Mouse (Mus musculus) thymus, postnatal 0 days (tissue): ENCODE data around the gene Olfr1309. TPM values are rescaled to one million over a fixed set of nuclear protein-coding genes. Genes with fewer than 3 reads are reported as not detected.
"Not testable (repeated sequence)": the region's sequence is repeated elsewhere in the genome, so short reads cannot be mapped to it uniquely, and the experiment has no call there.

Source experiments
- DNase-seq: peaks from one replicate; pipeline ENCODE4 v3.0.0-alpha.2; 2015; ENCODE audit warnings: low spot score
- polyA plus RNA-seq: library from polyadenylated mRNA; unstranded; fragments of >200 nt; fragmentation: Nextera tagmentation; extraction: Ambion mirVana; gene quantifications from 2 replicates; pipeline ENCODE4 v1.2.1, GENCODE M21; 2015

The Olfr1309 gene
- not detected in 2 replicates for polyA plus RNA-seq

- no peak for DNase-seq
These were observed at the start of gene Olfr1309 for GRCm38 (mm10) chr2:111990181-111990580. Gene Olfr1309, minus strand, starts transcription at chr2:111990281.

- DNase-seq: not testable (repeated sequence)
These were observed 36.9 kb upstream of the Olfr1309 start for GRCm38 (mm10) chr2:112026971-112027370.

GRCm38 (mm10) chr2:112024312-112024711 is 34.2 kb upstream of the Olfr1309 start, which contains the start of gene Olfr1311:
Gene Olfr1311, minus strand, starts transcription at chr2:112024412.
- DNase-seq: no peak

DNA sequence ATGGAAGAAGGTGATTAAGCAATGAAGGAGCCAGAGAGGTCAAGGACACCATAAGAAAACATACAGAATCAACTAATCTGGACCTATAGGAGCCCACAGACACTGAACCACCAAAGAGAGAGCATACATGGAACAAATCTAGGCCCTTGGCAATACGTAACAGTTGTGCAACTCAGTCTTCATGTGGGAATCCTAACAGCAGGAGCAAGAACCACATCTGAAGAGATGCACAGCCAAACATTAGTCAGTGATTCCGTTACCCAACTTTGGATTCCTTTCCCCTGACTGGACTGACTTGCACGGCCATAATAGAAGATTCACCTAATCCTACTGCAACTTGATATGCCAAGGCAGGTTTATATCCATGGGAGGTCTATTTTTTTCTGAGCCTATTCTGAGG is 24.8 kb upstream of the Olfr1309 start:
- DNase-seq: no peak

- DNase-seq: no peak
These were observed 22.5 kb upstream of the Olfr1309 start, which contains the start of gene Olfr1310 for GRCm38 (mm10) chr2:112012608-112013007. Gene Olfr1310, minus strand, starts transcription at chr2:112012708.

DNA sequence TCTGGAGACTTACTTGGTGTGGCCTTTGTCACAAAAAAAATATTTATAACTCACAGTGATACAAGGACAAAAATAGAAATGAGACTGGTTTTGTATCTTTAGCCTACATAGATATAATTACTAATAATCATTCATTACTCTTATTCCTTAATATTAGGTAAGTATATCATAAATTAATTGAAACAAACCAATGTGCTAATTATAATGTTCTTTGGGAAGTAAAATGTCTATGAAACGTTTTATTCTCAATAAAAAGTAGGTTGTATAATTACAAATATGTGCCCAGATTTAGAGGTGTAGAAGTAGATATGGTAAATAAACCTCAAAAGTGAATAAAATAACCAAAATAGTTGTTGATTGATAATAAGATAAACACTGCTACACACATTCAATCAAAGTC is 25.2 kb downstream of the Olfr1309 start, which contains the start of gene Olfr1308:
Olfr1308 (minus strand) TSS at position 101 of the 400 bp plus-strand sequence.
- DNase-seq: no peak

- DNase-seq: no peak
These were observed 40.7 kb downstream of the Olfr1309 start, which contains the start of gene Olfr1307 for GRCm38 (mm10) chr2:111949340-111949739. Gene Olfr1307, minus strand, starts transcription at chr2:111949440.

Other genes starting within 250 kb of the Olfr1309 start
- not detected in 2 replicates for gene Olfr1301, start 239.3 kb downstream of the Olfr1309 start, polyA plus RNA-seq
- gene Olfr1302, start 212.9 kb downstream of the Olfr1309 start, polyA plus RNA-seq: not detected in 2 replicates
- not detected in 2 replicates for gene Olfr1303, start 169.9 kb downstream of the Olfr1309 start, polyA plus RNA-seq
- not detected in 2 replicates for gene Olfr1305, start 113.1 kb downstream of the Olfr1309 start, polyA plus RNA-seq
- not detected in 2 replicates for gene Olfr1306, start 74.0 kb downstream of the Olfr1309 start, polyA plus RNA-seq
- gene Olfr1307, start 40.8 kb downstream of the Olfr1309 start, polyA plus RNA-seq: not detected in 2 replicates
- gene Olfr1308, start 25.3 kb downstream of the Olfr1309 start, polyA plus RNA-seq: not detected in 2 replicates
- not detected in 2 replicates for gene Olfr1310, start 22.4 kb upstream of the Olfr1309 start, polyA plus RNA-seq
- not detected in 2 replicates for gene Olfr1311, start 34.1 kb upstream of the Olfr1309 start, polyA plus RNA-seq
- gene Olfr1312, start 60.0 kb upstream of the Olfr1309 start, polyA plus RNA-seq: not detected in 2 replicates
- not detected in 2 replicates for gene Olfr1313, start 87.6 kb upstream of the Olfr1309 start, polyA plus RNA-seq
- not detected in 2 replicates for gene Olfr1314, start 106.5 kb upstream of the Olfr1309 start, polyA plus RNA-seq
- not detected in 2 replicates for gene Olfr1315-ps1, start 125.2 kb upstream of the Olfr1309 start, polyA plus RNA-seq
- not detected in 2 replicates for gene Olfr1316, start 144.7 kb upstream of the Olfr1309 start, polyA plus RNA-seq
- not detected in 2 replicates for gene Olfr1317, start 150.0 kb upstream of the Olfr1309 start, polyA plus RNA-seq
- 0.09 TPM in 1 of 2 replicates, not detected in the other for gene Olfr1318, start 163.9 kb upstream of the Olfr1309 start, polyA plus RNA-seq
- gene Lpcat4, start 249.2 kb upstream of the Olfr1309 start, polyA plus RNA-seq: 8.1 and 11.4 TPM in 2 replicates